Mouse (Mus musculus) heart, adult 2 months (tissue): ENCODE results near the gene Cyp27b1.

Experiments used
- CTCF ChIP-seq: fragments of 200-600 bp; IDR thresholded peaks from 2 replicates; pipeline ENCODE4 v1.8.1; 2022; ENCODE audit warnings: antibody characterized with exemption, mild to moderate bottlenecking, moderate library complexity
- POLR2A ChIP-seq: fragments of 200-500 bp; IDR thresholded peaks from 2 replicates; pipeline ENCODE4 v1.6.1; 2011; ENCODE audit warnings: mild to moderate bottlenecking, low read depth, low read length, control low read depth; ENCODE audit not compliant: insufficient read depth

DNA sequence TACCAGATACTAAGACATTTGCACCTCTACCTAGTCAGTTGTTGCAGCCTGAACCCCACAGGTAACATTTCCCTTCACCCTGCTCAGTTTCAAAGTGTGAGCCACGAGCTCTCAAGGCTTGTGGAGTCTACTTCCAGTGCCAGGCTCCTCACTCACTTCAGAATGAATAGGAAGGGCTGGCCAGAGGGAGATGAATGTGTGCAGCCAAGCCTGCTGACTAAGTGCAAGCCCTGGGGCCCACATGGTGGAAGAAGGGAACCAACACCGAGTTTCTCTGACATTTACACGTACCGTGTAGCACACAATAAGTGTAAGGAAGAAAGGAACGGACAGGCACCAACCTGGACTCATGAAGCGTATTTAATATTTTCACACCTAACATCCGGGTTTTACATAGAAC lies 44.2 kb upstream of the Cyp27b1 start:
- TF ChIP-seq POLR2A (no peak), CTCF (no peak)
